Mouse (Mus musculus): ENCODE measurements around the gene Nrm. TPM values are rescaled to one million over a fixed set of nuclear protein-coding genes. Genes with fewer than 3 reads are reported as not detected.
A peak's percentile ranks its signal among the peaks of the same experiment; 100 is the strongest.
"Not testable (repeated sequence)": the region's sequence is repeated elsewhere in the genome, so short reads cannot be mapped to it uniquely, and the experiment has no call there.

Nrm gene
- polyA plus RNA-seq, 1 experiment from 2014 or later = 48.1 TPM

GRCm38 (mm10) chr17:35836991-35837422 lies 24.1 kb upstream of the Nrm start:
- peak overlapping the region; percentile 90 for H3K4me3 ChIP-seq (ENCODE audit: low read depth, low read length)
- H3K9me3 ChIP-seq (replicated peaks; ENCODE audit: control insufficient read depth, low read length) = no peaks in the 10 kb centered on the region
- peak; percentile 67 for ATAC-seq (replicated peaks; ENCODE audit: insufficient number of reproducible peaks, low FRiP score, low TSS enrichment)
- no peaks in the 10 kb centered on the region for H3K27me3 ChIP-seq (ENCODE audit: control insufficient read depth, insufficient read depth, low read length)
- H3K9ac ChIP-seq (ENCODE audit: low read depth, low read length) = peak overlapping the region; percentile 100
- H3K4me1 ChIP-seq (ENCODE audit: control insufficient read depth, insufficient read depth, low read length) = peaks cover 20% of the 10 kb centered on the region
- peaks cover 37% of the 10 kb centered on the region for H3K36me3 ChIP-seq (ENCODE audit: control insufficient read depth, insufficient read depth, low read length)
- peak overlapping the region; percentile 75 for H3K4me2 ChIP-seq
- WGBS (ENCODE audit: insufficient replicate concordance) = 2% methylated on average over 22 of the region's 25 CpGs
- peak overlapping the region; percentile 99 for H3K27ac ChIP-seq (ENCODE audit: low read depth, low read length)

DNA sequence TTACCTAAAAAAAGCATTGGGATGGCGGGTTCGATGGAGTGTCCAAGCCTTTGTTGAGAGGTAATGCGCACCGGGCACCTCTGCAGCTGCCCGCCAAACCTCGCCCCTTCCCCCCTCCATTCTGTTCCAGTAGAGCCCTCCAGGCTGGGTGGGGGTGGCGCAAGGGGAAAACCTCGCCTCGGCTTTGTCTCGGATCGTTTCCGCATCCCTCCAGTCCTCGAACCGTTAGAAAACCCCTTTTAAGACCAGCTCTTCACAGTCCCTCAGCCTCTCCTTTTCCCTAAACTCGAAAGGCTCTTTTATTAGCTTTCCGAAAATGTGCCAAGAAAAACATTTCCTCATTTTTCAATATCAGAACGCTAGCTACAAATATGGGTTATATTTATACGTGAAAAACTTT lies 23.6 kb upstream of the Nrm start:
- Histone ChIP-seq H3K9me3 (replicated peaks; ENCODE audit: control insufficient read depth, low read length) (no peaks in the 10 kb centered on the region), H3K4me2 (peak overlapping the region; percentile 75), H3K27me3 (ENCODE audit: control insufficient read depth, insufficient read depth, low read length) (no peaks in the 10 kb centered on the region), H3K4me3 (ENCODE audit: low read depth, low read length) (peak overlapping the region; percentile 90), H3K36me3 (ENCODE audit: control insufficient read depth, insufficient read depth, low read length) (peaks cover 36% of the 10 kb centered on the region), H3K27ac (ENCODE audit: low read depth, low read length) (peak overlapping the region; percentile 99), H3K9ac (ENCODE audit: low read depth, low read length) (peak overlapping the region; percentile 100), H3K4me1 (ENCODE audit: control insufficient read depth, insufficient read depth, low read length) (peaks cover 23% of the 10 kb centered on the region)
- under 1% methylated on average over 18 of the region's 18 CpGs for WGBS (ENCODE audit: insufficient replicate concordance)
- no peak for ATAC-seq (replicated peaks; ENCODE audit: insufficient number of reproducible peaks, low FRiP score, low TSS enrichment)

DNA sequence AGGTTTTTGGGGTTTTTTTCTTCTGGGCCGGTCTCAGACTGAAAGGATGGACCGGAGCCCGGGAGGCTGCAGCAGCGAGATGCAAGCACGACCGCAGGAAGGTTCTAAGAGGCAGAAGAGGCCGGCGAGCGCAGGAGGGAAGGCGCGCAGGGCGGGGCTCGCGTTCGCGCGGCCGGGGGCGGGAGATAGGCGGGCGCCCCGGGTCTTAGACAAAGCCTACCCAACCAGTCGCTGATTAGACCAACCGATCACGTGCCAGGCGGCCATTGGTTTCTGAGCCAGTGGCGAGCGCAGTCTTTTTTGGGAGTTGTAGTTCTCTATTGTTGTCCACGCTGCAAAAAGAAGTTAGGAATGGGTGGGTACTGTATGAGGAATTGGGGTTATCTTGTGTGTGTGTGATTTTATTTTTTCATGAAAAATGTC lies 23.0 kb upstream of the Nrm start, which contains the start of gene Tubb5:
Gene Tubb5, minus strand, starts transcription at position 185 of the 423 bp plus-strand sequence.
- H3K4me1 ChIP-seq (ENCODE audit: control insufficient read depth, insufficient read depth, low read length) = peaks cover 23% of the 10 kb centered on the region
- under 1% methylated on average over 29 of the region's 29 CpGs for WGBS (ENCODE audit: insufficient replicate concordance)
- H3K4me2 ChIP-seq = peak within 1 kb of the TSS; percentile 75
- ATAC-seq (replicated peaks; ENCODE audit: insufficient number of reproducible peaks, low FRiP score, low TSS enrichment) = peak; percentile 73
- peak within 1 kb of the TSS; percentile 90 for H3K4me3 ChIP-seq (ENCODE audit: low read depth, low read length)
- no peaks in the 10 kb centered on the region for H3K27me3 ChIP-seq (ENCODE audit: control insufficient read depth, insufficient read depth, low read length)
- H3K27ac ChIP-seq (ENCODE audit: low read depth, low read length) = peak within 1 kb of the TSS; percentile 99
- H3K36me3 ChIP-seq (ENCODE audit: control insufficient read depth, insufficient read depth, low read length) = peaks cover 31% of the 10 kb centered on the region
- H3K9me3 ChIP-seq (replicated peaks; ENCODE audit: control insufficient read depth, low read length) = no peaks in the 10 kb centered on the region
- peak within 1 kb of the TSS; percentile 100 for H3K9ac ChIP-seq (ENCODE audit: low read depth, low read length)

DNA sequence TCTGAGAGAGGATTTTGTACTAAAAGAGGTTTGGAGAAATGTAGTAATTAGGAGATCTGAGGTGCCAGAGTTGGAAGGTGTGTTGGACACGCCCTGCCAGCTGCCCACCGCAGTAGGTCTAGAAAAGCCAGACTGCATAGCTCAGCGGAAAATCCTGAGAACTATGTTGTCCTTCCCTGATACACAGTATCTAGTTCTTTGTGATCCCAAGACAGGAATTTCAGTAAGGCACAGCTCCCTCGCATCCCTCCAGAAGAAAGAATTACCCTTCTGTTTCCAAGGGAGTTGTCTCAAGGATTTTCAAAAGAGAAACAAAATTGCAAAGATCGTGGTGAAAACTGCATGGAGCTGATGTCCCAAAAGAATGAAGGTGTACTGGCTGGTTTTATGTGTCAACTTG lies 22.5 kb upstream of the Nrm start:
- H3K27me3 ChIP-seq (ENCODE audit: control insufficient read depth, insufficient read depth, low read length) = no peaks in the 10 kb centered on the region
- H3K4me3 ChIP-seq (ENCODE audit: low read depth, low read length) = peak overlapping the region; percentile 90
- H3K9ac ChIP-seq (ENCODE audit: low read depth, low read length) = peak overlapping the region; percentile 79
- H3K4me2 ChIP-seq = peak overlapping the region; percentile 75
- no peaks in the 10 kb centered on the region for H3K9me3 ChIP-seq (replicated peaks; ENCODE audit: control insufficient read depth, low read length)
- WGBS (ENCODE audit: insufficient replicate concordance) = 3% methylated on average over 5 of the region's 5 CpGs
- peak overlapping the region; percentile 94 for H3K27ac ChIP-seq (ENCODE audit: low read depth, low read length)
- peaks cover 23% of the 10 kb centered on the region for H3K4me1 ChIP-seq (ENCODE audit: control insufficient read depth, insufficient read depth, low read length)
- peaks cover 30% of the 10 kb centered on the region for H3K36me3 ChIP-seq (ENCODE audit: control insufficient read depth, insufficient read depth, low read length)
- no peak for ATAC-seq (replicated peaks; ENCODE audit: insufficient number of reproducible peaks, low FRiP score, low TSS enrichment)

- H3K4me1 ChIP-seq (ENCODE audit: control insufficient read depth, insufficient read depth, low read length) = peaks cover 23% of the 10 kb centered on the region
- peak overlapping the region; percentile 79 for H3K9ac ChIP-seq (ENCODE audit: low read depth, low read length)
- not testable (repeated sequence) for H3K9me3 ChIP-seq (replicated peaks; ENCODE audit: control insufficient read depth, low read length); H3K27me3 ChIP-seq (ENCODE audit: control insufficient read depth, insufficient read depth, low read length); ATAC-seq (replicated peaks; ENCODE audit: insufficient number of reproducible peaks, low FRiP score, low TSS enrichment)
- peaks cover 26% of the 10 kb centered on the region for H3K36me3 ChIP-seq (ENCODE audit: control insufficient read depth, insufficient read depth, low read length)
- H3K4me2 ChIP-seq = peak overlapping the region; percentile 75
- H3K4me3 ChIP-seq (ENCODE audit: low read depth, low read length) = peak overlapping the region; percentile 90
- WGBS (ENCODE audit: insufficient replicate concordance) = 57% methylated on average over 3 of the region's 3 CpGs
- peak overlapping the region; percentile 94 for H3K27ac ChIP-seq (ENCODE audit: low read depth, low read length)
These were observed 22.1 kb upstream of the Nrm start for GRCm38 (mm10) chr17:35839002-35839401.

DNA sequence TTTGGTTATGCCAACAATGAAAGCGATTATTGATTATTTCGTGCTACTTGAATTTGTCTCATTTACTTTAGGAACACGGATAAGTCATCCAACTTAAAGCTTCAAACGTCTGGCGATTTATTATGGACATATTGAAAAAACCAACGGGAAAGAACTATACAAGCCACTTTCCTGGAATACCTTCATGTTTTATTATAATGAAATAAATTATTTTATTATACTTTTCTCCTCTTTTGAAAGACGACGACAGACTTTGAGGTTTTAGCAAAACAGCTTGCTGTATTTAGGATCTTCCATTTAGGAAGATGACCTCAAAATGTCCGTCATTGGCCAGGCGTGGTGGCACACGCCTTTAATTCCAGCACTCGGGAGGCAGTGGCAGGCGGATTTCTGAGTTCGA lies 20.6 kb upstream of the Nrm start:
- 47% methylated on average over 14 of the region's 14 CpGs for WGBS (ENCODE audit: insufficient replicate concordance)
- Histone ChIP-seq H3K4me1 (ENCODE audit: control insufficient read depth, insufficient read depth, low read length) (peaks cover 14% of the 10 kb centered on the region), H3K36me3 (ENCODE audit: control insufficient read depth, insufficient read depth, low read length) (peaks cover 16% of the 10 kb centered on the region), H3K9ac (ENCODE audit: low read depth, low read length) (peak overlapping the region; percentile 65; the same call in 1 of the 2 replicates), H3K27me3 (ENCODE audit: control insufficient read depth, insufficient read depth, low read length) (no peaks in the 10 kb centered on the region), H3K9me3 (replicated peaks; ENCODE audit: control insufficient read depth, low read length) (no peaks in the 10 kb centered on the region), H3K4me2 (peak overlapping the region; percentile 81), H3K4me3 (ENCODE audit: low read depth, low read length) (peak overlapping the region; percentile 65), H3K27ac (ENCODE audit: low read depth, low read length) (peak overlapping the region; percentile 51)
- no peak for ATAC-seq (replicated peaks; ENCODE audit: insufficient number of reproducible peaks, low FRiP score, low TSS enrichment)

- H3K9me3 ChIP-seq (replicated peaks; ENCODE audit: control insufficient read depth, low read length) = no peaks in the 10 kb centered on the region
- peak; percentile 90 for ATAC-seq (replicated peaks; ENCODE audit: insufficient number of reproducible peaks, low FRiP score, low TSS enrichment)
- peak within 1 kb of the TSS; percentile 65 for H3K4me3 ChIP-seq (ENCODE audit: low read depth, low read length)
- WGBS (ENCODE audit: insufficient replicate concordance) = under 1% methylated on average over 59 of the region's 59 CpGs
- H3K4me2 ChIP-seq = peak within 1 kb of the TSS; percentile 81
- H3K4me1 ChIP-seq (ENCODE audit: control insufficient read depth, insufficient read depth, low read length) = peaks cover 8% of the 10 kb centered on the region; the same call in 1 of the 2 replicates
- no peaks in the 10 kb centered on the region for H3K27me3 ChIP-seq (ENCODE audit: control insufficient read depth, insufficient read depth, low read length)
- peaks cover 11% of the 10 kb centered on the region for H3K36me3 ChIP-seq (ENCODE audit: control insufficient read depth, insufficient read depth, low read length)
- peak within 1 kb of the TSS; percentile 76 for H3K27ac ChIP-seq (ENCODE audit: low read depth, low read length)
- peak within 1 kb of the TSS; percentile 80 for H3K9ac ChIP-seq (ENCODE audit: low read depth, low read length)
These were observed 19.8 kb upstream of the Nrm start, which contains the start of gene Mdc1 for GRCm38 (mm10) chr17:35841076-35841950. Gene Mdc1 (plus strand): TSS chr17:35841515.

DNA sequence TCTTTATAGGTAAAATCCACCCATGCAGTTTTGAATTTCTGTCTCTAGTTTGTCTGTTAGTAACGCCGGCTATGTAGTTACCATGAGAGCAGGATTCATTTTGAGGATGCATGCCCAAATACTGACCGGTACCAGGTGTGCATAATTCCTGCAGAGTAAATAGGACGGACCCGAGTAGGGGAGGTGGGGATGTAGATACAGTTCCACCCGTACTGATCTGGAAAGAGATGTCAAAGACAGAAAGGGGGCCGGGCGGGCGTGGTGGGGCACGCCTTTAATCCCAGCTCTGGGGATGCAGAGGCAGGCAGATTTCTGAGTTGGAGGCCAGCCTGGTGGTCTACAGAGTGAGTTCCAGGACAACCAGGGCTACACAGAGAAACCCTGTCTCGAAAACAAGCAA lies 19.1 kb upstream of the Nrm start:
- WGBS (ENCODE audit: insufficient replicate concordance) = 19% methylated on average over 11 of the region's 11 CpGs
- peak overlapping the region; percentile 65 for H3K4me3 ChIP-seq (ENCODE audit: low read depth, low read length)

More for the DNA sequence above, 19.1 kb upstream of the Nrm start:
- Histone ChIP-seq H3K4me1 (ENCODE audit: control insufficient read depth, insufficient read depth, low read length) (peaks cover 8% of the 10 kb centered on the region; the same call in 1 of the 2 replicates), H3K4me2 (peak overlapping the region; percentile 81), H3K9me3 (replicated peaks; ENCODE audit: control insufficient read depth, low read length) (no peaks in the 10 kb centered on the region), H3K27me3 (ENCODE audit: control insufficient read depth, insufficient read depth, low read length) (no peaks in the 10 kb centered on the region), H3K27ac (ENCODE audit: low read depth, low read length) (peak overlapping the region; percentile 76), H3K36me3 (ENCODE audit: control insufficient read depth, insufficient read depth, low read length) (peaks cover 10% of the 10 kb centered on the region), H3K9ac (ENCODE audit: low read depth, low read length) (peak overlapping the region; percentile 80)
- ATAC-seq (replicated peaks; ENCODE audit: insufficient number of reproducible peaks, low FRiP score, low TSS enrichment) = no peak
